Mouse (Mus musculus) effector memory CD4-positive, alpha-beta T cell, adult 7 months (primary cell): Measurements from ENCODE around the gene Ppp1r3c. TPM values are rescaled to one million over a fixed set of nuclear protein-coding genes. Genes with fewer than 3 reads are reported as not detected.

Source experiments
- polyA plus RNA-seq: library from polyadenylated mRNA; unstranded; fragments of 100-300 nt; shearing (Covaris generic); gene quantifications from one replicate; pipeline ENCODE4 v1.2.1, GENCODE M21; 2017

The Ppp1r3c gene
- polyA plus RNA-seq, result not detected

DNA sequence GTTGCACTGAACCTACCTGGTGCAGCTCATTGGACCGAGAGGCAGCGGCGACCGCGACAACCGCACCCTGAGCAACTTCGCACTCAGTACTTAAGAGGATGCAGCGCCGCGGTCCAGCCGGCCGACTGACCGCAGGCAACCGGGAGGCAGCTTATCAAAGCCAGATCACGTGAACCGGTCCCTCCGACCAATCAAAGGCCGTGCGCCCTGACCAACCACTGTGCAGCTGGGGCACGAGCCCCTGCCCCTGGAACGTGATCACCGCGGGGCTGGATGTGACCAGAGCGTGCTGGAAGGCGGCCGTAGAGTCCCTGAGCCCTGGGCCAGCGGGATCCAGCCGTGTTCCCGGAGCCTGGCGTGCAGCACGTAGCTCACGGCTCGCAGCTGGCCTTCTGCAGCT is at the start of gene Ppp1r3c:
Ppp1r3c (minus strand) TSS at position 117 of the 400 bp plus-strand sequence.

Other genes starting within 250 kb of the Ppp1r3c start
- gene Hectd2, start 182.0 kb downstream of the Ppp1r3c start, polyA plus RNA-seq, result 3.1 TPM
- gene Tnks2, start 97.6 kb upstream of the Ppp1r3c start, polyA plus RNA-seq, result 173 TPM
- gene Fgfbp3, start 183.0 kb upstream of the Ppp1r3c start, polyA plus RNA-seq, result 1.2 TPM
- gene Btaf1, start 189.4 kb upstream of the Ppp1r3c start, polyA plus RNA-seq, result 50.5 TPM